Mouse (Mus musculus) heart, embryonic 15.5 days (tissue): ENCODE measurements around the gene Pcsk5. TPM values are rescaled to one million over a fixed set of nuclear protein-coding genes. Genes with fewer than 3 reads are reported as not detected.

Source experiments
- ATAC-seq: fragments of 200-750 bp; cut with Nextera tagmentation; replicated peaks from 2 replicates; pipeline ENCODE4 v1.8.0; 2017; ENCODE audit warnings: low read depth, moderate TSS enrichment; ENCODE audit not compliant: insufficient number of reproducible peaks, insufficient read depth, low FRiP score
- H3K27ac ChIP-seq: fragments of 300-500 bp; sonication (generic); 2 replicates; pipeline ENCODE4 v1.5.1; 2015; ENCODE audit warnings: mild to moderate bottlenecking, inconsistent platforms
- H3K27me3 ChIP-seq: fragments of 300-500 bp; sonication (generic); 2 replicates; pipeline ENCODE4 v1.6.1; 2015; ENCODE audit warnings: inconsistent platforms
- H3K36me3 ChIP-seq: fragments of 300-500 bp; sonication (generic); 2 replicates; pipeline ENCODE4 v1.6.1; 2015; ENCODE audit warnings: mild to moderate bottlenecking, inconsistent platforms
- H3K4me1 ChIP-seq: fragments of 300-500 bp; sonication (generic); replicated peaks from 2 replicates; pipeline ENCODE4 v1.6.1; 2015; ENCODE audit warnings: inconsistent platforms
- H3K4me2 ChIP-seq: fragments of 300-500 bp; sonication (generic); 2 replicates; pipeline ENCODE4 v1.6.1; 2015; ENCODE audit warnings: inconsistent platforms, mild to moderate bottlenecking, moderate library complexity
- H3K4me3 ChIP-seq: fragments of 300-500 bp; sonication (generic); 2 replicates; pipeline ENCODE4 v1.5.1; 2015; ENCODE audit warnings: mild to moderate bottlenecking, inconsistent platforms
- H3K9ac ChIP-seq: fragments of 300-500 bp; sonication (generic); 2 replicates; pipeline ENCODE4 v1.6.1; 2015; ENCODE audit warnings: mild to moderate bottlenecking, inconsistent platforms
- H3K9me3 ChIP-seq: fragments of 300-500 bp; sonication (generic); replicated peaks from 2 replicates; pipeline ENCODE4 v1.6.1; 2016; ENCODE audit warnings: inconsistent platforms
- WGBS: fragments of 180-500 bp; shearing (Covaris S2); methylation state at CpG from one replicate; pipeline ENCODE4 v1.1.7; 2015; ENCODE audit warnings: mixed read lengths; 5-methylcytosine and 5-hydroxymethylcytosine counted together
- polyA plus RNA-seq: library from polyadenylated mRNA; unstranded; fragments of >200 nt; fragmentation: Nextera tagmentation; extraction: Ambion mirVana; gene quantifications from 2 replicates; pipeline ENCODE4 v1.2.1, GENCODE M21; 2015

Pcsk5 gene
- polyA plus RNA-seq, 1 experiment from 2014 or later, result 11.3 TPM

GRCm38 (mm10) chr19:17615646-17616045 lies 221.8 kb downstream of the Pcsk5 start:
- no peak overlapping the region for H3K4me2 ChIP-seq
- no peak for ATAC-seq
- H3K9ac ChIP-seq, result no peak overlapping the region
- no peaks in the 10 kb centered on the region for H3K4me1 ChIP-seq
- no peaks in the 10 kb centered on the region for H3K27me3 ChIP-seq
- no peaks in the 10 kb centered on the region for H3K36me3 ChIP-seq
- WGBS, result 68% methylated on average over 4 of the region's 4 CpGs
- H3K4me3 ChIP-seq, result no peak overlapping the region
- no peak overlapping the region for H3K27ac ChIP-seq
- H3K9me3 ChIP-seq, result no peaks in the 10 kb centered on the region

GRCm38 (mm10) chr19:17606510-17606909 lies 230.9 kb downstream of the Pcsk5 start:
- H3K9me3 ChIP-seq, result no peaks in the 10 kb centered on the region

GRCm38 (mm10) chr19:17606093-17606492 lies 231.3 kb downstream of the Pcsk5 start:
- Histone ChIP-seq H3K4me2 (no peak overlapping the region), H3K27ac (no peak overlapping the region), H3K36me3 (no peaks in the 10 kb centered on the region), H3K9ac (no peak overlapping the region), H3K4me1 (no peaks in the 10 kb centered on the region), H3K27me3 (no peaks in the 10 kb centered on the region), H3K4me3 (no peak overlapping the region), H3K9me3 (no peaks in the 10 kb centered on the region)
- ATAC-seq, result no peak
- WGBS, result 79% methylated on average over 2 of the region's 2 CpGs

More at GRCm38 (mm10) chr19:17606510-17606909, 230.9 kb downstream of the Pcsk5 start:
- ATAC-seq, result no peak
- H3K9ac ChIP-seq, result no peak overlapping the region
- no peak overlapping the region for H3K27ac ChIP-seq
- no peak overlapping the region for H3K4me2 ChIP-seq
- 86% methylated on average over 1 of the region's 1 CpGs for WGBS
- H3K4me3 ChIP-seq, result no peak overlapping the region
- H3K4me1 ChIP-seq, result no peaks in the 10 kb centered on the region
- H3K27me3 ChIP-seq, result no peaks in the 10 kb centered on the region
- H3K36me3 ChIP-seq, result no peaks in the 10 kb centered on the region

GRCm38 (mm10) chr19:17603322-17603721 lies 234.1 kb downstream of the Pcsk5 start:
- Histone ChIP-seq H3K4me2 (no peak overlapping the region), H3K27ac (no peak overlapping the region), H3K4me1 (no peaks in the 10 kb centered on the region), H3K9ac (no peak overlapping the region), H3K9me3 (no peaks in the 10 kb centered on the region), H3K4me3 (no peak overlapping the region), H3K36me3 (no peaks in the 10 kb centered on the region), H3K27me3 (no peaks in the 10 kb centered on the region)
- ATAC-seq, result no peak
- 38% methylated on average over 3 of the region's 3 CpGs for WGBS

- H3K36me3 ChIP-seq, result no peaks in the 10 kb centered on the region
- H3K4me2 ChIP-seq, result no peak overlapping the region
- no peaks in the 10 kb centered on the region for H3K27me3 ChIP-seq
- H3K4me1 ChIP-seq, result no peaks in the 10 kb centered on the region
- no peak for ATAC-seq
- WGBS, result 64% methylated on average over 2 of the region's 2 CpGs
- no peak overlapping the region for H3K9ac ChIP-seq
- H3K4me3 ChIP-seq, result no peak overlapping the region
- no peaks in the 10 kb centered on the region for H3K9me3 ChIP-seq
- no peak overlapping the region for H3K27ac ChIP-seq
These were observed 237.1 kb downstream of the Pcsk5 start for GRCm38 (mm10) chr19:17600347-17600746.

- Histone ChIP-seq H3K4me1 (peaks cover 21% of the 10 kb centered on the region), H3K9ac (no peak overlapping the region), H3K9me3 (no peaks in the 10 kb centered on the region), H3K27me3 (no peaks in the 10 kb centered on the region), H3K27ac (no peak overlapping the region), H3K36me3 (no peaks in the 10 kb centered on the region), H3K4me2 (no peak overlapping the region), H3K4me3 (no peak overlapping the region)
- WGBS, result 13% methylated on average over 1 of the region's 1 CpGs
- ATAC-seq, result no peak
These were observed 244.6 kb downstream of the Pcsk5 start for GRCm38 (mm10) chr19:17592790-17593189.

- Histone ChIP-seq H3K36me3 (no peaks in the 10 kb centered on the region), H3K9ac (no peak overlapping the region), H3K4me2 (no peak overlapping the region), H3K4me1 (peaks cover 21% of the 10 kb centered on the region), H3K9me3 (no peaks in the 10 kb centered on the region), H3K4me3 (no peak overlapping the region), H3K27me3 (no peaks in the 10 kb centered on the region), H3K27ac (peak overlapping the region; percentile 27; the same call in 1 of the 2 replicates)
- peak; percentile 58; the same call in 1 of the 2 replicates for ATAC-seq
- 42% methylated on average over 8 of the region's 8 CpGs for WGBS
These were observed 246.1 kb downstream of the Pcsk5 start for GRCm38 (mm10) chr19:17591335-17591734.

- H3K9ac ChIP-seq, result no peak overlapping the region
- H3K27ac ChIP-seq, result no peak overlapping the region
- H3K4me2 ChIP-seq, result no peak overlapping the region
- no peaks in the 10 kb centered on the region for H3K9me3 ChIP-seq
- 86% methylated on average over 1 of the region's 1 CpGs for WGBS
- H3K27me3 ChIP-seq, result no peaks in the 10 kb centered on the region
- no peak for ATAC-seq
- H3K36me3 ChIP-seq, result no peaks in the 10 kb centered on the region
- H3K4me1 ChIP-seq, result peaks cover 21% of the 10 kb centered on the region
- H3K4me3 ChIP-seq, result no peak overlapping the region
These were observed 247.1 kb downstream of the Pcsk5 start for GRCm38 (mm10) chr19:17590314-17590713.

- Histone ChIP-seq H3K4me3 (no peak overlapping the region), H3K27me3 (no peaks in the 10 kb centered on the region), H3K4me1 (no peaks in the 10 kb centered on the region), H3K9me3 (no peaks in the 10 kb centered on the region), H3K27ac (no peak overlapping the region), H3K36me3 (0 out of 2 replicates have a peak, but pooled peaks cover 2% of the 10 kb centered on the region), H3K4me2 (no peak overlapping the region), H3K9ac (no peak overlapping the region)
- ATAC-seq, result no peak
- 82% methylated on average over 4 of the region's 4 CpGs for WGBS
These were observed 260.0 kb downstream of the Pcsk5 start for GRCm38 (mm10) chr19:17577412-17577811.

GRCm38 (mm10) chr19:17574564-17574963 lies 262.9 kb downstream of the Pcsk5 start:
- no peak for ATAC-seq
- Histone ChIP-seq H3K27ac (no peak overlapping the region), H3K27me3 (no peaks in the 10 kb centered on the region), H3K36me3 (0 out of 2 replicates have a peak, but pooled peaks cover 7% of the 10 kb centered on the region), H3K9ac (no peak overlapping the region), H3K4me1 (no peaks in the 10 kb centered on the region), H3K4me3 (no peak overlapping the region), H3K9me3 (no peaks in the 10 kb centered on the region), H3K4me2 (no peak overlapping the region)
- 92% methylated on average over 5 of the region's 5 CpGs for WGBS

GRCm38 (mm10) chr19:17572315-17572714 lies 265.1 kb downstream of the Pcsk5 start:
- H3K27ac ChIP-seq, result no peak overlapping the region
- H3K9me3 ChIP-seq, result no peaks in the 10 kb centered on the region
- H3K4me3 ChIP-seq, result no peak overlapping the region
- 0 out of 2 replicates have a peak, but pooled peaks cover 7% of the 10 kb centered on the region for H3K36me3 ChIP-seq
- peaks cover 5% of the 10 kb centered on the region for H3K4me1 ChIP-seq
- no peak for ATAC-seq
- 88% methylated on average over 8 of the region's 8 CpGs for WGBS
- H3K9ac ChIP-seq, result no peak overlapping the region
- no peak overlapping the region for H3K4me2 ChIP-seq
- H3K27me3 ChIP-seq, result no peaks in the 10 kb centered on the region

- WGBS, result 86% methylated on average over 2 of the region's 2 CpGs
- ATAC-seq, result no peak
- H3K9me3 ChIP-seq, result no peaks in the 10 kb centered on the region
- no peaks in the 10 kb centered on the region for H3K27me3 ChIP-seq
- H3K4me3 ChIP-seq, result no peak overlapping the region
- no peak overlapping the region for H3K9ac ChIP-seq
- peaks cover 7% of the 10 kb centered on the region; the same call in 1 of the 2 replicates for H3K36me3 ChIP-seq
- no peak overlapping the region for H3K27ac ChIP-seq
- H3K4me2 ChIP-seq, result no peak overlapping the region
- H3K4me1 ChIP-seq, result peaks cover 9% of the 10 kb centered on the region
These were observed 266.5 kb downstream of the Pcsk5 start for GRCm38 (mm10) chr19:17570936-17571335.
